Mouse (Mus musculus): ENCODE measurements at regions not wholly inside any gene's neighbourhood (a gene's known extent, or its start where the extent isn't known, plus 50 kb on each side); places are given as distances from the start of the nearest gene placed in this dataset.
A peak's percentile ranks its signal among the peaks of the same experiment; 100 is the strongest.
"Not testable (repeated sequence)": the region's sequence is repeated elsewhere in the genome, so short reads cannot be mapped to it uniquely, and the experiment has no call there.

DNA sequence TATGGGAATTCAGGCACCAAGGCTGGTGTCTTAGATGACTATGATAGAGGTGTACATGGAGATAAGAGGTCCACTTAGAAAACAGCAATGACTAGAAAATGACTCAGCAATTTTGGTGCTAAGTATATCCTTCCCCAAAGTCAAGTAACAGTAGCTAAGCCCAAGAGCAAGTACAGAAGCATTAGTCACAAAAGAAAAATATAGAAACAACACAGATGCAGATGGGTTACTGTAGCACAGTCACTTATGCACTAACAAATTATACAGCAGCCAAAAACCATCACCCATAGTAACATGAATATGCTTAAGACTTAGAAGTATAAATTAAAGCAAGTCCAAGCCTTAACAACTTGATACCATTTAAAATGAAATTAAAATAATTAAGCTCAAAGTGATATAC is 378.5 kb upstream of the Meis2 start:
- ATAC-seq (ENCODE audit: insufficient number of reproducible peaks, low FRiP score, low TSS enrichment) = no peak

DNA sequence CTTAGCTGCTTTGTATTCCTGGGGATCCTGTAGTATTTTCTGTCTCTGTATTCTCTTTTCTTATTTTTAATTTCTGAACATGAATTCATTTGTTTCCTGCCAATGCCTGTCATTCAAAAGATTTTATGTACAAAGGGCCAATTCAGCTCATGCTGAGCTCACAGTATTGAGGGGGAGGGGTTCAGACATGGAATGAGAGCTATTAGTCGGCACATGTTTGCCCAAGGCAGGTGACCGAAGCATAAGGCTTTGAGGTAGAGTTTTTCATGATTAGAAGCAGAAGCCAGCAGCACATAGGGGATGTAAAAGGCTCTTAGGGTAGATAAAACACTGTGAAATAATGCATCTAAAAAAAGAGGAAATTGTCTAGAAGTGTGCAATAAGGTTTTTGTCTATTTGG is 374.6 kb upstream of the Meis2 start:
- no peak for ATAC-seq (ENCODE audit: insufficient number of reproducible peaks, low FRiP score, low TSS enrichment)

DNA sequence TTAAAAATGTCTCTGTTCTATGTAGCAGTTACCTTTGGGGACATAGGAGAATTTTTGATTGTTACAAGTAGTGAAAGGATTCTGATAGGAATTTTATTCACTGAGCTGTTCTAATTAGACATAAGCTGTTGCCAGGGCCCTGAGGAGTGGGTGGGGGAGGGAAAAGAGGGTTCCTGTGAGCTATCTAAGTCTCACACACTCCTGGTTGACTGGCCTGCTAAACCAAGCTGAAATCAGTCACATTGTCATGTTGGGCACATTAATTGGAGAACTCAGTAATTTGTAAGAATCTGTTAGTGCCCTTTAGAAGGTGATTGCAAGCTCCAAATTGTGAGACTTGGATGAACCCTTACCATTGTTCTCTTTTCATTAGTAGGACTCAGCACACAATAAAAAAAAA is 367.8 kb upstream of the Meis2 start:
- no peak for ATAC-seq (ENCODE audit: insufficient number of reproducible peaks, low FRiP score, low TSS enrichment)

DNA sequence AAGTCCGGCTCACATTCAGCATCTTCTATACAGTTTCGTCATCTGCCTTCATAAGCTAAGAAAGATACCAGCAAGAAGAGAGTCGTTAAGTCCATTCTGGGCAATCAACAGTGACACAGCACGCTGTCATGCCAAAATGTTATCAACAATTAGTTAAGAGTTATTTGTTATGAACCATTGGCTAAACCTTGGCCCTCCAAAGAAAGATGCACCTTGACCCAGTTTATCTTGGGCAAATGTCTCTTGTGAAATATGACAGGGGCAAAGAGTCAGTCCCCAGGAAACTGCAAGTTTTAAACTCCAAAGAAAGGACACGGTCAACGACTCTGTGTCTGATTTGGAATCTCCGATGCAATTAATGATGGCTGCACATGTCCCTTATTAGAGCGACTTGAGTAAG is 358.5 kb upstream of the Meis2 start:
- no peak for ATAC-seq (ENCODE audit: insufficient number of reproducible peaks, low FRiP score, low TSS enrichment)

DNA sequence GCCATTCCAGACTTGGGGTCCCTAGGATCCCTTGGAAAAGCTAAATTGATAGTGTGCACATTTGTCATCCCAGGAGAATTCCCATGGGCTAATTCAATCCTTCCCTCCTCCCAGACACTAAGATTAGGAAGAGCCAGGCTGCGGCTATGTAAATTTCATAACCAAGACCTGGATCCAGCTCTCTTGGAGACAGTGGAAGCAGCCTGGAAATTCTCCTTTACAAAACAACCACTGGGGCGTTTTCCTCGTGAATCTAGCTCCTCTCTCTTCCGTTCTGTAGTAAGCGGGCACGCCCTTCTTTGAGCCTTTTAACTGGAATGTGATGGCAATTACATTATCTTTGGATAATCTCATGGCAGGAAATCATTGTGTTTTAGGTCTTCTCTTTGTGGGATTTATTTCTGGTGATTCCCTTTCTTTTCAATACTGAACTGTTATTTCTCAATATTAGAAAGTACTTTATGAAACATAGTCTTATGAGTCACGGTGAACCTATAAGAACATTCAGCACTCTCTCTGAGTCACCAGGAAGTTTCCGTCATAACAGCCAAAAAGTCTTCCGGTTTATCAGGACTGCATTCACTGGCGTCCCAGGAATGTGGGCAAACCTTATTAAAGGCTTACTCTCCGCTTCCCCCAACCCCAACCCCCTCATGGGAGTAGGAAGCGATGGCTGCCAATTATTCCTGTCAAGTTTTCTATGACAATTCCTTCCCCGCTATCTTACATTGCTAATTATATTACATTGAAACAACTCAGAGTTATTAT is 352.0 kb upstream of the Meis2 start:
- no peak for ATAC-seq (ENCODE audit: insufficient number of reproducible peaks, low FRiP score, low TSS enrichment)

DNA sequence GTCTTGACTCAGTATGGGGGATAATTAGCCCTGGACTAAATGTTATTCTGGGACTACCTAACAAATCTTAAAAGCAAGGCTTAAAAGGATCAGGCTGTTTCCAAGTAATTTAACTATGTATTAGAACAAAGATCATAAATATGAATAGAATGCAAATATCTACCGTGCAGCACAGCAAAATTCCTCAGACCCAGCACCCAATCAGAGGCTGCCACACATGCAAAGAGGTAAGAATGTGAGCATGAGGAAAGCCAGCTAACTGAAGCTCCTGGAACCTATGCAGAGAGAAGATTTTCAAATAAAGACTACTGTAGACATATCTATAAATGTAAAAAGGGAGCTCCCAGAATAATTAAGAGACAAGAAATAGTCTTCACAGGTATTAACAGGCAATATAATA is 350.1 kb upstream of the Meis2 start:
- no peak for ATAC-seq (ENCODE audit: insufficient number of reproducible peaks, low FRiP score, low TSS enrichment)

DNA sequence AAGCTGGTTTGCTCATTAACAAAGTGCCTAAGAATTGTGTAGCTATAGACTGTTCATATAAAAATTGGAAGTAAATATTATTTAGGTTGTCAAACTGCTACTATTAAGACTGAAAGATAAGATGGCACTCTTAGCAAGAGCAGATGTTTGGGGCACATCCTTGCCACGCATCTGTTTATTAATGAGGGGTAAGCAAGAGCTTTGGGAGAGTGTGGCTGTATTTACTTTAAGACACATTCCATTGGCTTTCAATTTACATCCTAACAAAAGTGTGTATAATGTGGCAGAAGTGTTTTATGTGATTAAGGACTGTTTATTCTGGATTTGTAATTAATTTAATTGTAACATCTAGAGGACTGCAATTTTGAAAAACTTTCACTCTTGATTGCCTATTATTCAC is 336.5 kb upstream of the Meis2 start:
- ATAC-seq (ENCODE audit: insufficient number of reproducible peaks, low FRiP score, low TSS enrichment) = no peak

DNA sequence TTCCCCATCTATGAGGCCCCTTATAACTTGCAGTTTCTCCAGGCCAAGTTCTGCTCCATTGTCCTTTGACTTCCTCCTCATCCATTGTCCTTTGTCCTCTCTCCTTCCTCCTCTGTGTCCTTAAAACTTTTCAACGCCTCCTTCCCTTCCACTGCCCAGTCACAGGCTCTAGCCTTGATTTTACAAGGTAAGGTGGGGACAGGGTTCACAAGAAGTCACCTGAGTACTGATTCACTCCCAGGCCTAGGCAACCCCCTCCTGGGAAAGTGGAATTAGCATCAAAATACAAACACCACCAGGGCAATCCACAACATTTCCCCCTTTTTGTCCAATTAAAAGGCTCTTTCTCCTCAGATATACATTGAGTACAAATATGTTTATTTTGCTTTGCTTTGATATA is 334.3 kb upstream of the Meis2 start:
- ATAC-seq (ENCODE audit: insufficient number of reproducible peaks, low FRiP score, low TSS enrichment) = no peak

DNA sequence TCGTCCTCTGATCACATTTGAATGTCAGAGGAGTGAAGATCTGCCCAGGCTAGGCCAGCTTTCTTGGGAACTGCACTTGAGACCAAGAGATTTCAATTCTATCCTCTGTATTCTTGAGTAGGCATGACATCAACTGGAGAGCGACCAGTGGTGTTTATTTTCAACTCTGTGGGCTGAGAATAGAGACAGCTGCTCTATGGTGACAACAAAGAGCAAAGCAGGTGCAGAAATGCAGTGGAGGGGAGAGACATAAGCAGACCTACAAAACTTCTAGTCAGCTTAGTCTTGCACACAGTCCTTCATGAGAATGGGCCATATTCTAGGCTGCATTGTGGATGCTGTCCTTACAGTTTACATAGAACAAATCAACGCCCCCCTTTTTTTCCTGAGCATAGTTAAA is 303.2 kb upstream of the Meis2 start:
- no peak for ATAC-seq (ENCODE audit: insufficient number of reproducible peaks, low FRiP score, low TSS enrichment)

DNA sequence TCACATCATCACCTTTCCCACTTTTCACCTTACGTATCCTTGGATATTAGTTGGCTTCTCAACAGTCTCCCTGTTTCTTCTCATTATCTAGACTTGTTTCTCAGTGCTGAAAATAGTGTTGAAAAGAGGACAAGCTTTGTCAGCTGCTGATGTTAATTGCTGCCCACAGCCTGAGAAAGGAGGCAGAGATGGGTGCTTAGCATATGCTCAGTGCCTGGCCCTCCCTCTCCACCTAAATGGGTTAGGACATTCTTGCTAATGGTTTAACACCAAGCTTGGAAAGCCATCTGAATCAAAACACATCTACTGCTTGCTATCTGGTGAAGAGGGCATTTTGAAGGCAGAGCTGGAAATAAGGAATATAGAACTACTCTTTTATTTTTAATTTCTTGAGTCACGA is 298.5 kb upstream of the Meis2 start:
- ATAC-seq (ENCODE audit: insufficient number of reproducible peaks, low FRiP score, low TSS enrichment) = no peak

DNA sequence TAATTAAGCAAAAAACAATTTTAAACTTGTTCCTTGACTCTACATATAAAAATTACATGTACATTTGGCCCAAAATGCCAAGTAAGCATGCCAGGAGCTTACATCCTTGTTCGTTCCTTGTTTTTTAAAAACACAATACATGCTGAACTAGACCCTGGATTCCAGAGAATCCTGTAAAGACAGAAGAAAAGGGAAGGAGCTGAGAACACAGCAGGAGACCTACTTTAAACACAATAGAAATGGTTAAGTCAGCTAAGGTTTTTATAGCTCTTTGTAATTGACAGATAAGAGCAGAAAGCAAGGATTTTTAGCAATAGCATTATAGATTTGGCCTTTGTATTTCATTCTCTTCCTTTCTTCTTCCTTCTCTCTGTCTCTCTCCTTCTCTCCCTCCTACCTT is 292.5 kb upstream of the Meis2 start:
- no peak for ATAC-seq (ENCODE audit: insufficient number of reproducible peaks, low FRiP score, low TSS enrichment)

DNA sequence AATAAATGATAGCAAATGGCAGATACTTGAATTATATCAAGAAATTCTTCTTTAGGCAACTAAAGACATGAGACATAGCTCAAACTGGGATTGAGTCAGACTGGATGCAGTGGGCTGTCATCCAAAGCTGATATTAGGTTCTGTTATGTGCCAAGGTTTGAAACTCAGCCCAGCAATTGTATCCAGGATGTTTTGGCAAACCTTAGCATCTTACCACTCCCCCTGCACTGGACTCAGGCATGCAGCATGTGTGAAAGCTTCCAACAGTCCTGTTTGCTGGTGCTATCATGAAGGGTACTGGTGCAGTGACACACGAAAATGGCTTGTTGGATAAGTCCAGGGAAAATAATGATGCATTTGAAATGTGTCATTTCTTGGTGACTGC is 282.9 kb upstream of the Meis2 start:
- no peak for ATAC-seq (ENCODE audit: insufficient number of reproducible peaks, low FRiP score, low TSS enrichment)

DNA sequence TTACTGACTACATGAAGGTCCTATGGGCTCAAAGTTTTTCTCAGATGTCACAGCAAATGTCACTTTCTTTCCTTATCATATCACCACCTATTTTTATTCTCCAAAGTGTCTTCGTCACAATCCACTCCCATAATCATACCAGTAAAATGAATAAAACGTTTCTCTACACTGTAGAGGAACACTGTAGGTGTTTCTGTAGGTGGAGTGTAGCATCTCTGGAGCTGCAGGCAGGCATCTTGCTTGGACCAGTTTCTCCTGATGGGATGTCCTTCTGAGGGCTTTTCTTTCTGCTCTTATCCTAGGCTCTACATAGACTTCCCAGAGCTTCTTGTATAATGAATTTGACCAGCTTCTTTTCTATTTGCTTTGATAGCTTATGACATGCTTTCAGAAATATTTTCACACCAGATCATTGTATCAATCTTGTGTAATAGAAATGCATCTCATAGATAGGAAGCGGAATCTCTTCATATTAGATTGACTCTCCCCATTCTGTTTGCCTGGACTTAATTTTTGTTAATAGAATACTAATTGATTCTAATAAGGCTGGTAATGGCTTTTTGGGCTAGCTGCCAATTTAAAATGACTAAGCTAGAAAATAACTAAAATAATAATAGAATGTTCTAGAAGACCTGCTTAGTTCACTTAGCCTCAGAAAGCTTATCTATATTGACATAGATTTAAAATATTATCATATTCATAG is 282.3 kb upstream of the Meis2 start:
- no peak for ATAC-seq (ENCODE audit: insufficient number of reproducible peaks, low FRiP score, low TSS enrichment)

DNA sequence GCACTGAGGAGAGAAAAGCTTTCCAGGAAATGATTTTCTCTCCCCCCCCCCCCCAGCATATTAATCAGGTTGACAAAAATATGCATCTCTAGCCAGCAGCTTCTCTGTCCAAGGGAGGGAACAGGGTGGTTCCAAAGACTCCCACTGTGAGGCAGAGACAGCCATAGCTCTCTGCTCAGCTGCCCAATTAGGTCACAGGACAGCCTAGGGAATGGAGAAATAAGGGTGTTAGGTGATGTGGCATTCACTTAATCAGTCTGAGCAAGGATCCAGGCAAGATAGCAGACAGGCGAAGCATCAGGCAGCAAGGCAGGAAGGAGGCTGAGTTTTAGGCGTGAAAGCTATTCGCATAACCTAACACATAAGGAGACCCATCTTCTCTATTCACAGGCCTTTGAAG is 266.2 kb upstream of the Meis2 start:
- 0 out of 2 replicates have a peak, but pooled peaks have one; percentile 20 for ATAC-seq (ENCODE audit: insufficient number of reproducible peaks, low FRiP score, low TSS enrichment)

DNA sequence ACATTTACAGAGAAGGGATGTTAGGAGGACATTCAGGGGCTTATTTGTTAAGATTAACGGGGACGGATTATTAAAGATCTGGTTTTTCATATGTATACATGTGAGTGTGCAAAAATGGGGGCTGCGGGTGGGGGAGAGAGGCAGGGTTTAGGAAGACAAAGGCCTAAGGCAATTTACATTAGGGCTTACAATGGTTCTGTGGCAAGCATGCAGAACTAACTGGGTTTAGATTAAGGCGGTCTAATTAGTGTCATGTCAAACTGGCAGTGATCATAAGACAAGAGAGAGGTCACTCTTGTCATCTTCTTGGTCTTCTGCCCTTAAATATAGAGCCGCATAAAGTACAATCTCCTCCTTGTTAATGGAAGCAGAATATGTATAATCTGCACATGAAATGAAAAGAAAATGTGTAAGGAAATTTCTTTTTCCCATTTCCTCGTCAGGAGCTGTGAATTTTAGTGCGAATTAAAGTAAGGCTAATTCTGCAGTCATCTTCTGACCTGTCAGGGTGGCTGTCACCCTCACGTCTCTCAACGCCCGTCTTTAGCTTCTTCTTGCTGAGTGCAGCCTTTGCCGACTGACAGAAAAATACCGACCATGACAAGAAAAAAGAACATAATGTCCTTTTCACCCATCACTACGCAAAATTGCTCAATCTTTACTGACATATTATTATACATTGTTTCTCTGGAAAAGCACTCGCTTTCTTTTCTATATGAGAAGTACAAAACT is 256.6 kb upstream of the Meis2 start:
- no peak for ATAC-seq (ENCODE audit: insufficient number of reproducible peaks, low FRiP score, low TSS enrichment)

DNA sequence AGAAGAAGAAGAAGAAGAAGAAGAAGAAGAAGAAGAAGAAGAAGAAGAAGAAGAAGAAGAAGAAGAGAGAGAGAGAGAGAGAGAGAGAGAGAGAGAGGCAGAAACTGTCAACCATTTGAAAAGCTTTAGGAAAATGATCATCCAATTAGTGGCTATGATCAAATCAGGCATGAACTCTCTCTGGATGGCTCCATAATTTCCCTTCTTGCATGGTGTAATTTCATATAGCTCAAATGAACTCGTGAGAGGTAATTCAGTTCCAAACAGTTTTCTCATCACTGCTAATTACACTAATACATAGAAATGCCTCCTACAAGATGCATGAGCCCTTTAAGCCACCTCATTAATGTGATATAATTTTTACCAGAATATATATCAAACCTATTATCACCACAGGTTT is 233.9 kb upstream of the Meis2 start:
- no peak for ATAC-seq (ENCODE audit: insufficient number of reproducible peaks, low FRiP score, low TSS enrichment)

DNA sequence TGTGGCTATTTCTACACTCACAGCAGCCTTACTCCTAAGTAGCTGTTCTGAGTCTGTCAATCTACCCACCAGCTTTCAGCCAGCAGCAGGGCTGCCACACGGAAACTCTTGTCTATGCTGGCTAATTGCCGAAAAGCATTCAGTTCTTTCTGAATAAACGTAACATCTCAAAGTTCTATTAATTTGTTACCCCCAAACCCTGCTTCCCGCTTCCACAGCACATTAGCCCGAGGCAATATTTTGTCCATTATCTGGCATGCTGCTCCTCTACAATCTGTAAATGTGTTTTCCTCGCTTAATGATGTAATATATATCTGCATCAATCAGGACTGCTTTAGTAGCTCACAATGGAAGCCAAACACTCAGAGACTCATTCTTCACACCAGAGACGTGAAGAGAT is 224.2 kb upstream of the Meis2 start:
- ATAC-seq (ENCODE audit: insufficient number of reproducible peaks, low FRiP score, low TSS enrichment) = no peak

DNA sequence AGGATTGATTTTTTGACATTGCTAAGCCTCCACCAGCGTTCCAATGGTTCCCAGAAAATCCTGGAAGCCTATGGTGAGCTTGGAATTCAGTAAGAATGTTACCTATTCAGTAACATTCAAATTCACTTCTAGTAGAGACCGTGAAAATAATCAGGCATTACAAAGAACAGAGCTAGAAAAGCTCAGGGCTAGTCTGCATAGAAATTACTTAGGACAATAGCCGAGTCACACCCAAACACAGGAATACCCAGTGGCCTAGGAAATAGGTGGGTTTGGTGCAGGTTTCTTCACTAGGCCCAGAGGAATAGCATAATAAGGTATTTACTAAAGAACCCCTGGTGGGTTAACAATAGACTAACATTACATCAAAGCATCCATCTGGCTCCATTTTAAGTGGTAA is 177.6 kb upstream of the Meis2 start:
- ATAC-seq (ENCODE audit: insufficient number of reproducible peaks, low FRiP score, low TSS enrichment) = not testable (repeated sequence)

DNA sequence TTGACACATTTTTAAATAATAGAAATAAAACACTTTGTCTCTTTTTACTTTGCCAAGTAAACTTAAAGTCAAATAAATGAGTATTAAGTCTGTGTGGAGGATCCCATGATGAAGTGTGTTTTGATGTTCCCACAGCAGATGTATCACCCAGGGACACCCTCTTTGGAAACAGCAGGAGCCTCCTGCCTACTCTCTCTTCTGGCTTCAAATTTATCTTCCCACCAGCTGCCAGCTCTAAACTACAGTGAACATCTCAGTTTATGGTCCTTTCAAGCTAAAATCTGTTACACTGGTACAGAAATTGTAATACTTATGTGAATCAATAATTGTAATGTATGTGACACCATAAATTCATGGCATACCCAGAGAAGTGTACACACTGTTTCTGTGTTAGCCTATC is 171.1 kb upstream of the Meis2 start:
- no peak for ATAC-seq (ENCODE audit: insufficient number of reproducible peaks, low FRiP score, low TSS enrichment)

DNA sequence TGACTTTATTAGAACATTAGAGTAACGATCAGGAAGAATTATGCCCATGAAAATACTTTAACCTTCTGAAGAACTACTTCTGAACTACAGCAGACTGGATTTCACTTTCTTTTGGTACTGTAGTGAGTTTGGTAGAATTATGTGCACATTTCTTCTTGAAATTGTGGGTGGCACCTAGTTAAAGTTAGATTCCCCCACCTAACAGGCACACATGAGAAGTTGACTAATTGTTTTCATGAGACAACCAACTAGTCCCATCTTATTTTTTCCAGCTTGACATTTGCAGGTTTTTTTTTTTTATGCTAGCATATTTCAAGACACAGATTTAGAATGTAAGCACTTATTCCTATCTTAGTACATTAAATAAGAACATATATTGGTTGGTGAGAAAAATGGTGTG is 167.2 kb upstream of the Meis2 start:
- no peak for ATAC-seq (ENCODE audit: insufficient number of reproducible peaks, low FRiP score, low TSS enrichment)

DNA sequence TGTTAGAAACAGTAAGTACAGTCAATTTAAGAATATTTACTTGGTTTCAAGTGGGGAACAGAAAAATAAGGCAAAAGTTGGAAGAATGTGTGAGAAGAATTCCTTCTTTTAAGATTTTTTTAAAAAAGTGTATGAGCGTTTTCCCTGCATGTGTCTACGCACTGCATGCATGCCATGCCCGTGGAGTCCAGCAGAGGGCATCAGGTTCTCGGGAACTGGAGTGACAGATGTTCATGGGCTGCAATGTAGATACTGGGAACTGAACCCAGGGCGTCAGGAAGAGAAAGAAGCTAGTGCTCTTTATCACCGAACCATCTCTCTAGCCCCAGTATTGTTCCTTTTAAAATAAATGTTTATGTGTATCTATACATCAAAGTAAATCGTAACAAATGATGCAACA is 150.8 kb upstream of the Meis2 start:
- no peak for ATAC-seq (ENCODE audit: insufficient number of reproducible peaks, low FRiP score, low TSS enrichment)
